Mouse (Mus musculus): ENCODE data around the gene Cacna2d1.

DNA sequence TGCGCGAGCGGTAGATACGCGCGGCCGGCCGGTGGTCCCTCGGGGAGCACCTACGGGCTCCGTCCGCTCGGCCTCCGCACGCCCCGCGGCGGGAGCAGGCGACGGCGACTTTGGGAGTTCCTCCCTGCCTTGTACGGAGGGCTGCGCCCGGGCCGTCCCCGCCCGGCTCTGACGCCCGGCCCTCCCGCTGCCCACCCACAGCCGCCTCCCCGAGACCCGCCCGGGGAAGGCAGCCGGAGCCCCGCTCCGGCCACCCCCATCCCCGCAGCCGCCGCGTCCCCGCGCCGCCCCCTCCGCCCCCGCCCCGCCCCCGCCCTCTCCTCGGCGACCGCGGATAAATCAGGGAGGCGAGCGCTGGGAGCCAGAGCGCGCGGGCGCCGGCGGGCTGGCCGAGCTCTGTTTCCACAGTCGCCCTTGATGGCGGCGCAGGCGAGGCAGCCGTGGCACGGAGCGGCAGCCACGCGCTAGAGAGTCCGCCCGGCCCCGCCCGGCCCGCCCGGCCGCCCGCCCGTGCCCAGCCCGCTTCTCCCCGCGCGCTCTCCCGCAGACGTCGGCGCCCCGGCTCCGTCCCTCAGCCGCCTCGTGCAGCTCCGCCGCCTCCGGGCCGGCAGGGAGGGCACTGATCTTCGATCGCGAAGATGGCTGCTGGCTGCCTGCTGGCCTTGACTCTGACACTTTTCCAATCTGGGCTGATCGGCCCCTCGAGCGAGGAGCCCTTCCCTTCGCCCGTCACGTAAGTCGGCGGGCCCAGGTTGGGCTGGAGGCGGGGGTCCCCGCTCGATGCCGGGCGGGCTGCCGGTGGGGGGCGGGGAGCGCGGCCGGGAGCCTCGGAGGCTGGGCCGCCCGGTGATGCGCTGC lies at the start of gene Cacna2d1:
- TF ChIP-seq GATA1 (IDR thresholded peaks at IDR 0.05; ENCODE audit: borderline replicate concordance, low read length) (no peak), FLI1 (IDR thresholded peaks at IDR 0.05; ENCODE audit: low read length) (no peak)

Measured in megakaryocyte, embryonic 14.5 days (primary cell).